Mouse (Mus musculus) cerebellum, adult 18-20 months (tissue): ENCODE results near the gene Gm10037.
"Not testable (repeated sequence)": the region's sequence is repeated elsewhere in the genome, so short reads cannot be mapped to it uniquely, and the experiment has no call there.

Experiments used
- DNase-seq, 2 experiments: peaks; one replicate each; pipeline ENCODE4 v3.0.0; 2021

Gm10037 gene

DNA sequence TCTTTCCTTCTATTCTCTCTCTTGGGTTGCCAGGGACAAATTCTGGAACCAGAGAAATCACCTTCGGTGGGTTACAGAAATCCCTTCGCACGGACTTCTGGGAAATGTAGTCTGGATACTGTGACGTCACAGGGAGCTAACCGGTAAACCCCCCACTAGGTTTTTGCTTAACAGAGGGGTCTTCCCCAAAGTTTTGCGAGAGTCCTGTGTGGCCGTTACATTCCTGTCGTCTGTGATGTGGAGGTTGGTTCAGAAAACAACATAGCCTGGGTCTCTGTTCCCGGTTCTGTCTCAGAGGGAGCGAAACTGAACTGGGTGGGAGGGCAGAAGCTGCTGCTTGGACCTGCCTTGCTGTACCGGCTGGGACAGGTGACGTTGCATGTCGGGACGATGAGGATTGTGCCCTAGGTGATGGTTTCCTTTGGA lies at the start of gene Gm10037:
Gene Gm10037 (plus strand): TSS at position 196 of the 426 bp plus-strand sequence.
- peak; percentile 67 to 78 for DNase-seq

DNA sequence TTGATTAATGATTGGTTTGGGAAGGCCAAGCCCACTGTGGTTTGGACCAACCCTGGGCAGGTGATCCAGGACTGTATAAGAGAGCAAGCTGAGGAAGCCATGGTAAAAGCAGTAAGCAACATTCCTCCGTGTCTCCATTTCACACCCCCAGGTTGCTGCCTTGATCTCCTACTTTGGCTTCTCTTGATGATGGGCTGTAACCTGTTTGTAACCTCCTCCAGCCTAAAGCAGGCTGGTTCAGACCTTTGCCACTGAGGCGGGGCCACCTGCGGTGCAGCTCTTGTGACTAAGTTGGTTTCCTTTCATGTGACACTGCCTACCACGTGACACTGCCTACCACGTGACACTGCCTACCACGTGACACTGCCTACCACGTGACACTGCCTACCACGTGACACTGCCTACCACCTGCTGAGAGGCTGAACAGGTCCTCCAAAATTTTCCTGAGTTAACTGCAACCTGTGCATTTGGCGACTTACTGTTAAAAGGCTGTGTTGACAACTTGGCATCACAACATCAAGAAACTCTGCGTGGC lies 38.9 kb upstream of the Gm10037 start:
- DNase-seq = no peak

DNA sequence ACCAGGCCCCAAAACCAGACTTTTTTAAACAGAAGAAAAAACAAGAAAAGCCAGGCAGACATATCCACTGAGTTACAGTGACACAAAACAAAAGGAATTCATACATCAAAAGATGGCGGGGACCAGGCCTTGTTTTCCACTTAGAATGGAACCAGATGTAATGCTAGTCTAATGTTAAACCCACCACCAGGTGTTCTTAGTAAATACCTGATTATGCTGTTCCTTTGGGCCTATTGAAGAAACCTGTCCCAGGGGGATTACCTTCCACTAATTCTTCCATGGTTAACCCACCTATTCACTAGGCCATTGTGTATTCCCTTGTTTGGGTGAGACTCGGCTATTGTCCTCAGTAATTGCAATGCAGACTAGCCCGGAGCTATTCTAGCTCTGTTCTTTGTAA lies 32.3 kb upstream of the Gm10037 start:
- no peak for DNase-seq

DNA sequence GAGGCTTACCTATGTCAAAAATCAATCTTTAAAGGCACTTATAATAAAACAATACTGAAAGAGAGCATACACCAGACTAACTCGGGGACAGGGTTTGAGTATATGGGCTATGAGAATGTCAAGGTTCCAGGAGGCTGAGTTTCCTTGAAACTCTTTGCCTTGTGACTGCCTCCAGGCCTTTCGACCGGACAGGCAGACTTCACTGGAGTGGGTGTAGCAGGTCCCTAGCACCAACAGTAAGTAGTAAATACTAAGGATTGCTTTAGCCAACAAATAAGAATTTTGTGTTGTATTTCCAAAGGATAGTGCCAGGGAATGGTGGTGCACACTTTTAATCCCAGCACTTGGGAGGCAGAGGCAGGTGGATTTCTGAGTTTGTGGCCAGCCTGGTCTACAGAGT lies 31.8 kb upstream of the Gm10037 start:
- DNase-seq = not testable (repeated sequence)

DNA sequence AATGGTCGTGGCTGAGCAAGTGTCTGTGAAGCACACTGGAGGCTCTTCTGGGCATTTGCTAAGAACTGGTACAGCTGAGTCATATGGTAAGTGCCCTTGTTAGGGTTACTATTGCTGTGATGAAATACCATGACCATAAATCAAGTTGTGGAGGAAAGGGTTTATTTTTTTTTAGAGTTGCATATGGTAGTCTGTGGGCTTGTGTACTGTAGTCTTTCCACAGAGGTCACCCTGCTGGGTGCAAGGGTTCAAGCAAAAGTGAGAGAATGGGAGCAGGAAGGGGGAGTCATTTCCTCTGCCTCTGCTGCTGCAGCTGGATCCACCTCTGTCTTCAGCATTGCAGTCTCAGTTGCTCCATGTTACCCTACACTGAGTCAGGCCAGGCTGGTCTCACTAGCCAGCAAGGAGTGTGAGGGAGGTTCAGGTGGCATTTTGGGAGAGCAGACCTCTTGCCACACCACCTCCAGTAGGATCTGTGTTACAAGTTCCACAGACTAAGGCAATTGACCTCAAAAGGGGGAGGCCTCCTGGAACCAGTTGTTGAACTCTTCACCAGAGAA lies 19.2 kb upstream of the Gm10037 start:
- DNase-seq = no peak

DNA sequence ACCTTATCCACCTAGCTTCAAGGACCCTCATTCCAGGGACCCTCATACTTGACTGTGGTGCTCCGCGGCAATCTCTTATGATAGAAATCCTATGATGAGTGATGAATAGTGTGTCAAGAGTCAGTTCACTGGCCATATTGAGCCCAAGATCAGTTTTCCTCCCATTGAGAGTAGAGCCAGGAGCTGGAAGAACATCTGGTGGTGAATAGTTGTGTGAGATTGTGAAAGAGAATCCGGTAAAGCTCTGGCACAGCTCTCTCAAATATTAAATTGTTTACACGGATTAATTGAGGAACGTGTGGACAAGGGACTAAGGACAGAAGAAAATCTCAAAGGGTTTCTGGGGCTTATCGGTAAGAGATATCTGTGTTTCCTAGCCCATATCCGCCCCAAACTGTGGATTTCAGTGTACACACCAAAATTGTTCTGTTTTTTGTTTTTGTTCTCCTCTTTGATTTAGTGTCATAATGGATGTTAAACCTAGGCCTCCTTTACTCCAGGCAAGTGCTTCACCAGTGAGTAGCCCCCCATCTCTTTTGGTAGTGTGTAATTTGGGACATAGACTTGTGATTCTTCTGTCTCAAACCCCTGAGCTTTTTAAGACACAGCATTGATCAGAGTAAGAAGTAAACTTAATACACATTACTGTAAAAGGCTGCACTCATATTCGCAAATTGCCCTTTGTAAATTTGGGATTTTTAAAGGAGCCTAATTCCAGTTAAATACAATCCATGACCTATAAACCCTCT lies 17.8 kb upstream of the Gm10037 start:
- peak in 1 of 2 experiments; percentile 13 for DNase-seq

DNA sequence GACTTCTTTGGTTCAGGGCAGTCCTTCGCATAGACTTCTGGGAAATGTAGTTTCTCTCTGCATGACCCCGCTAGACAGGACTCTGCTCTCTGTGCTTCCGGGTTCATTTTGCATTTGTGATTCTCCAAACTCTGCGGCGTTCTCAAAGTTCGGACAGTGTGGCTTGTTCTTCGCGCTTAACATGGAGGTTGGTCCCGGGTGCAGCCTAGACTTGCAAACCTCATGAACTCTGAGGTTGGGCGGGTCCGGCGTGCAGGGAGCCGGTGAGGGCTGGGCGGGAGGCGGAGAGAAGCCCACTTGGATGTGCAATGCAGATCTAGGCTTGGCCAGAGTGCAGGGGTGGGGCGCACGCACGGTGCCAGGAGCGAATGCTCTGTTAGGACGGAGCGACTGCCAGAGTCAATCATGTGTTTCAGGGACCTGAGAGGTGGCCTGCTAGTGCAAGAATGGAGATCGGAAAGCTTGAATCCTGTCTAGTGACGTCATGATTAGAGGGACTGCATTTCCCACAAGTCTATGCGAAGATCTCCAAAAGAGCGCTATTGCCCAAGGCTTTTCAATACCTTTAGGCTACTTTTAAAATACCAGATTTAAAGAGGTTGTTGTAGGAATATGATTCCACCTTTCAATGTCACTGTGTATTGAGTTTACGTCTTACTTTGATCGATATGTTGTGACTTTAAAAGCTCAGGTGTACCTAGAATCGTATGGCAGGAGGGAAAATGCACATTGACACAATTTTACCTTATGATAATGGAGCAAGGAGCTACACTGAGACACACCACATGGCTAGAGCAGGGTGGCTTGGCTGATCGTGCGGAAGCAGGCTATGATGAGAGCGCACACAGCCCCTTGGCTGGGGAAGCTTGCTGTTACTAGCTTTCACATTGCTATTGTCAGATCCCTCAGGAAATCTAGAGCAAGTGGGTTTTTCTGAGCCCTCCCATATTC lies 16.9 kb upstream of the Gm10037 start, which contains the start of gene Zfp273:
Gene Zfp273 (plus strand): TSS at position 31 of the 951 bp plus-strand sequence.
- peak; percentile 81 to 84 for DNase-seq

DNA sequence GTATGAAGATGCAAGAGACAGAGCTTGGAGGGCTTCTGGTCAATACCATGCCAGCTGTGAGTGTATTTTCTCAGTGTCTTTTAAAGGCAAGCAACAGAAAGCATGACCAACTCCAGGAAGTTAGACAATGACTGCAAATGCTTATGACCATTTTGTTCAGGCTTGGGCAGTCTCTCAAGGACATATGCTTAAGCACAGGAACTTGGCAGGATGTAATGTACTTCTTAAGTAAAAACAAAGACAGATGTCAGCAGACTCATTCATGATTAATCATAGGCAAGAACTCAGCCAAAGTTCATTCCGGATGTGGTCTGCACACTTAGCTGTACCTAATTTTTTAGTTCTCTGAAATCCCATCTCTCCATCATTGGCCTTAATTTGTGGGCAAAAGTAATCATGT lies 12.3 kb upstream of the Gm10037 start:
- DNase-seq = no peak

DNA sequence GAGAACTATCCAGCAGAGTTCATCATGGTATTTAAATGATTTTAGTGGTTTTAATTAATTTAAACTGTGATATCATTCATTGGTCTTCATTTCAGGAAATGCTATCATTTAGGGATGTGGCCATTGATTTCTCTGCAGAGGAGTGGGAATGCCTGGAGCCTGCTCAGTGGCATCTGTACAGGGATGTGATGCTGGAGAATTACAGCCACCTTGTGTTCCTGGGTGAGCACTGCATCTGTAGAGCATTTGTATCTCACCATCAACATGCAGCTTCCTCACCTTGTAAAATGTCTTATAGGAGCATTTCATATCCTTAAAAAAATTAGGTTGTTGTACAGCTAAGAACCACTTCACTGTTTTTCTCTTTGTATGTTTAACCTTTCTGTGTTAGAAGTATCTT lies 2.2 kb downstream of the Gm10037 start:
- DNase-seq = not testable (repeated sequence)

DNA sequence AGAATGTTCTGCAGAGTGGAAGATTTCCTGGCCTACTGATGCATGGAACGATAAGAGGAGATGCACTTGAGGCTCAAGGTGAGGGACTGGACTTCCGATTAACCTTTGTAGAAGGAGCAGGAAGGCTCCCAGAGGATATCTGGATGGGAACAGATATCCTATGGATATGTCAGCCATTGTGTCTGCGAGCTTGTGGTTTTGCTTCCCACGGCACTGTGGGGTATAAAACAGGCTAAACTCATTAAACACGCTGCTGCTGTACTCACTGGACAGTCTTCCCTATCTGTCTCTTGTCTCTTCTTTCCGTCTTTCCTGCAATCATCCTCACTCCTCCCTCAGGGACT lies 12.8 kb downstream of the Gm10037 start:
- DNase-seq = no peak

DNA sequence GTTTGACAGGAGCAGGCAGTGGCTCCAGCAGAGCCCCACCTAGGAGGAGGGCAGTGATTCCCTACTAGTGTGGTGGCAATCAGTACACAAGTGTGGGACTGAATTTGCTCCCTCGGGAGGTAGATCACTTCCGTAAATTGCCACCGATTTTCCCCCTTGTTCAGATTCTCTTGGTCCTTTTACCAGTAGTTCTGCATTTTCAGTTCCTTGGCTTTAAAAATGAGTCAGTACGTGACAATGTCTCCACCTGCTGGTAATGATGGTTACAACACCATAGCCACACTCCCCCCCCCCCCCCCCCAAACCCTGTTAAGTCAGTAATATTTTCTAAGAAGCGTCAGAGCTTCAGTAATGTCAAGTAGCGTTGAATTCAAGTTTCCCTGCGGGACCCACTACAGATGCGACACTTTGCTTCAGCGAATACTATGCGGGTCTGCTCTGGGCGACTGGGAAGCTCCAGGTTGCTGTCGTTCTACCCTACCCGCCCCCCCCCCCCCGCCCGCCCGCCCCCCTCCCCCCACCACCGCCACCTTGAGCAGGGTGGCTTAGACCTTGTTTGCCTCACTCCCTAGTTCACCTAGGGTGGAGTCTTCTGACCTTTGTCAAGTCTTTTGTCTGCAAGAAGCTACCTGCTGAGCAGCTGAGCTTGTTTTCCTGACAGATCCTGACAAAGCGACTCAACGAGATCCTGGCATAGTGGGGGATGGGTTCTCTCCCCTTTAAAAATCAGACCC lies 13.4 kb downstream of the Gm10037 start:
- DNase-seq = peak; percentile 59 to 65

DNA sequence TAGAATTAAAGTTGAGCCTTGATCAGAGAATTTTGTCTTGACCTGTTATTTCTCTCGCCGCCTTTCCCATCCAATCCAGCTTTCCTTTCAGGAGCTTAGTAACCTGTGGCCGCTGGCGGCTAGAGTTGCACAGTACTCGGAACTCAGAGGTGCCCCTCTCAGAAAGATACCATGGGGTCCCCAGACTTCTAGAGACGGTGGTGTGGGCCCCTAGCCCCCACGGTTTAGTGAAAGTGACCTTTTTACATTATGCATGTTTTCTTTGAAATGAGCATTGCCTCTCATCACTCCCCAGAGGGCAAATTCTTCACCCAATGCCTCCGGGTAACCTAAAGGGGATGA lies 13.9 kb downstream of the Gm10037 start:
- peak in 1 of 2 experiments; percentile 25 for DNase-seq

DNA sequence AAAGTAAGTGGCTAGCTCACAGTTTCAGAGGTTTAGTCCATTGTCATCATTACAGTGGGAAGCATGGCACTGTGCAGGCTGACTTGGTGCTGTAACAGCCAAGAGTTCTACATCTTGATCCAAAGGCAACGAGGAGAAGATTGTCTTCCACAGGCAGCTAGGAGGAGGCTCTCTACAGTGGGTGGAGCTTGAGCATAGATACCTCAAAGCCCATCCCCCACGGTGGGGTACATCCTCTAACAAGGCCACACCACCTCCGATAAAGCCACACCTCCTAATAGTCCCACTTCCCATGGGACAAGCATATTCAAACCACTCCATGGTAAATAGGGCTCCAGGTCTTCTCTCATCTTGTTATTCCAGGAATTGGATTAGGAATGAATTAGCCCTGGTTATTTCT lies 19.5 kb downstream of the Gm10037 start:
- no peak for DNase-seq

DNA sequence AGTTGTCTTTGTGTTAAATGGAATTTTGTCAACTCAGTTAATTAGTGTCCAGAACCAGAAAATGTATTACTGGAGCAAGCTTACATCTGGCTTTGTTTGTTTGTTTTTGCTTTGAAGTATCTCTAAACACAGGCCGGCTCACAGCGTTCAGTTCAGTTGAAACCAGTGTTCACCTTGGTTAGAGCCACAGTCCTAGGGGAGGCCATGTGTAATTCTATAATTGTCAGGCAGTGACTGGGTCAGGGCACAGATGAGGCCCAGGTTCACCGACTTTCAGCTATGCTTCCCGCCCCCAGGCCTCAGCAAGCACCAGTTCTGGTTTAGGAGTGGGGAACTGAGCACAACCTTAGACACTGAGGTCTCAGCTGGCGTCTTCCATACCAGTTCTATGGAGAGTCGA lies 22.2 kb downstream of the Gm10037 start:
- DNase-seq = no peak

DNA sequence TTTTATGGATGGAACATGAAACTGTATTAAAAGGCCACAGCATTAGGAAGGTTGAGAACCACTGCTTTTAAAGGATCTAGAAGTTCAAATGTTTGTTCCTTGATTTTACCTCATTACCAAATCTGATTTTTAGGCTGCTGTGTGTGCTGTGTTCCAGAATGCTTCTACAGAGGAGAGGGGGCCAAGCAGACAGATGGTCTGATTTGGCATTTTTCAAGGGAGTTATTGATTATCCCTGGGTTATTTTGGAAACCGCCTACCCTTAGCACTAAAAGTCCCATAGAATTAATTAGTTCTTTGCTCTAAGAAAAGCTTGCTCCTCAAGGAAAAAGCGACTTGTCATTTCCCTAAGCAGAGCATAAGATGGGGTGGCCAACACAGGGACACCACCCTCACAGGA lies 23.1 kb downstream of the Gm10037 start:
- no peak for DNase-seq

DNA sequence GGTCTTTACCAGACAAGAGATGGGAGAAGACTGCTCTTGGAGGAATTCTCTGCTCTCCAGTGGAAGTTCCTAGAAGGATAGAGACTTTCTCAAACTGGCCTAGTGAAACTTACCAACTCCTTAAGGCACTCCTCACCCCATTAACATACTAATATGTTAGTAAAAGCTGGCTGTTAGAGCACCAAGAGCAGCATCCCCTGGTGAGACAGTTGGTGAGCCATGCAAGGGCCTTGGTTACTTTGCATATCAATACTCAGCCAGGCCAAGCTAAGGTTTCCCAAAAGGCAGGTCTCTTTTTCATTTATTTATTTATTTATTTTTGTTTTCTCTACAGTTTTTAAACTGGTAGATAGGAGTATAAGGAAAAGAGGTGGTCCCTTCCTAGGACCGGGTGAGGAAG lies 26.4 kb downstream of the Gm10037 start:
- DNase-seq = no peak

DNA sequence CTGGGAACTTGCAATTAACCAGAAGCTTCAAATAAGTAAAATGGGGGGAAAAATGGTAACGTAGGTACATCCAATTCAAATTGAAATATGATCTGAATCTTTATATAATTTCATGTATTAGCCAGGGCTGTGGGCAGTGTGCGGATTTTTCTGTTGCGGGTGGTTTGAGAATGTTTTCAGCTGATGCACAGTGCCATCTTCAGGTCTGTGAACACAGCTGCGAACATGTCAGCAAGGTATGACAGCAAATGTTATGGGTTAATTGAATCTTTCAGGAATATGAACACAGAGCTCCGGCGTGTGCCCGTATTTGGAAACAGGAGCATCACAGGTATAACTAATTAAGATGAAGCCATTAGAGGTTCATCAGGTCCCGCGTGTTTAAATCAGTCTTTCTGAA lies 31.6 kb downstream of the Gm10037 start:
- no peak for DNase-seq

DNA sequence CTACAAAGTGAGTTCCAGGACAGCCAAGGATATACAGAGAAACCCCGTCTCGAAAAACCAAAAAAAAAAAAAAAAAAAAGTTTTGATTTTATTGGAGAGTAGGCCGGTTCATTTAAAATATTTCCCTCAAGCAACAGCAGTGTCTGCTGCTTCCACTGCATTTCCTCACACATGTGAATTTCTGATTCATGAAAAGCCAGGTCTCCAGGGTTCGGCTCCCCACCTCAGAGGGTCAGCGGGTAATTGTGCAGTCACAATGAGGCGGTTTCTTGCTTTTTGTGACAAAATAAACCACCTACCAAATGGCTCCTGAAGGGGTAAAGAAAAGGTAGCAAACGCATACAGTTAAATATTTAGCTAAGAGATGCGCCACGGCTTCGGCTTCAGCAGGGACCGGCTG lies 32.1 kb downstream of the Gm10037 start, which contains the start of gene BC048507:
Gene BC048507 (plus strand): TSS at position 301 of the 400 bp plus-strand sequence.
- DNase-seq = no peak

DNA sequence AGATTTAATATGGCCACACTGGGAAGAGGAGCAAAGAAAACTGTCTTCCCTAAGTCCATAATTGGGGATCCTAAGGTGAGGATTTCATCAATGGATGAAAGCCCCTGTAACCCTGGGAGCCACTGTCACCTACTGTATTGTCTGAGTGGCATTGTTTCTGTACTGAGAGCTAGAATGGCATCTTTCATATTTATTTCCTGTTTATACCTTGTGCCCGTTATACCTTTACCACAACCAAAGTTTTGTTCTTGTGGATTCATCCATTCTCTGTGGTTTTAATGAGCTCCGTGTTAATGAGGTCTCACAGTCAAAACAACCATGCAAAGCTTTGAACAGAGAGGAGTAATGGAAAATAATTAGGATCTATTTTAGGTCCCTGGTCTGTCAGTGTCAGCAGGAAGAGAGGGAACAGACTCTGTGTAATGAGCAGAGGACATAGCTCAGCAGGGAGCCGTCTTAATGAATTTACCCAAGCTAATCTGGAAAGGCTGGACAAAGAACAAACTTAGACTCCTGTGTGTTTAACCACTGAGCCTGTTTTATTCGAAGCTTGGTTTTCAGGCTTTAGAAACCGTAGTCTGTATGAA lies 34.0 kb downstream of the Gm10037 start:
- DNase-seq = no peak

DNA sequence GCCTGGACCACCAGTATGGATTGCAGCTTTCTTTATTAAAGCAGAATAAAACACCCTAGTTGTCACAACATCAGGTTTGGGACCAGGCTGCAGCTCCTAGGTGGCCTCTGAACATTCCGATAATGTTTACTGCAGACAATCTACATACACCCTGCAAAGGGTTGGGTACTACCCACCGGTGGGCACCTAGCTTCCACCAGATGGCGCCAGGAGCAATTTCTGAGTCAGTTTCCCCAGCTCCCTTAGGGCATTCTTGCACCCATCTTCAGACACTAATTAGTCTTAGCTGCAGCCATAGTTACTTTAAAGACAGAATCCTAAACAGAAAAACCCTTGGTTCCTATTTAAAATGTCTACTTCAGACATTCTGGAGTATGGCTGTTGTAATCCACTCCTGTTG lies 37.0 kb downstream of the Gm10037 start:
- no peak for DNase-seq

DNA sequence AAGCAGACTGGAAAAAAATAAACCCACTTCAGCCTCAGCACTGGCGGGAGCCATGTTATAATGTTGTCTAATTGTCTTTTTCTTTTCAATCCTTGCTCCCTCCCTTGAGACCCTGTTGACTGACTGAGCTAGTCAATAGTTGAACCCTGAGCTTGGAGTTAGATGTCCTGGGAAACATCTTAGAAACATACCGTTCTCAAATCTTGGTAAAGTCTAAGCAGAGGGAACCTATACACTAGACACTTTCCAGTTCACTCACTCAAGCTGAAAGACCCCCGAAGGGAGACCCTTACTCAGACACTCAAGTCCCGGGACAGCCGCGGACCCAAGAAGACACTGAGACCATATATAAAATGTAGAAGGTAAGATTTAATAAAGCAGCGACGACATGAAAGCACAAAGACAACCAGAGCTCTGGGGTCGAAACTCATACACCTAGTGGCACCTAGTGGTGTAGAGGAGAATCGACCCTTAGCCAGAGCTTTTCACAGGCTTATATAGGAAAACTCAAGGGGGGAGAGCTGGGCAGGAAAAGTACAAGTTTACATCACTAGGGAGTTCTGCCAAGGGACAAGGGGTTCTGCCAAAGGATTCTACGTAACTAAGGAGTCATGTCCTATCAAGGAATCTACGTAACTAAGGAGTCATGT lies 45.3 kb downstream of the Gm10037 start:
- DNase-seq = not testable (repeated sequence)
